Mouse (Mus musculus) intestine, embryonic 16.5 days (tissue): ENCODE measurements around the gene Elmo3. TPM values are rescaled to one million over a fixed set of nuclear protein-coding genes. Genes with fewer than 3 reads are reported as not detected.

Experiments
- ATAC-seq: fragments of 200-750 bp; cut with Nextera tagmentation; 2 replicates; pipeline ENCODE4 v1.8.0; 2017; ENCODE audit warnings: moderate TSS enrichment, moderate library complexity
- H3K27ac ChIP-seq: fragments of 300-500 bp; sonication (generic); 2 replicates; pipeline ENCODE4 v1.5.1; 2014; ENCODE audit warnings: mild to moderate bottlenecking, low read length
- H3K27me3 ChIP-seq: fragments of 300-500 bp; sonication (generic); replicated peaks from 2 replicates; pipeline ENCODE4 v1.6.1; 2014; ENCODE audit warnings: low read length, control low read depth, mixed read lengths; ENCODE audit not compliant: control insufficient read depth, insufficient read depth
- H3K36me3 ChIP-seq: fragments of 300-500 bp; sonication (generic); 2 replicates; pipeline ENCODE4 v1.6.1; 2014; ENCODE audit warnings: low read length, control low read depth; ENCODE audit not compliant: control insufficient read depth, insufficient read depth
- H3K4me1 ChIP-seq: fragments of 300-500 bp; sonication (generic); 2 replicates; pipeline ENCODE4 v1.6.1; 2014; ENCODE audit warnings: low read length, control low read depth, mixed read lengths; ENCODE audit not compliant: control insufficient read depth, insufficient read depth
- H3K4me2 ChIP-seq: fragments of 300-500 bp; sonication (generic); 2 replicates; pipeline ENCODE4 v1.6.1; 2014; ENCODE audit warnings: low read depth, low read length, control low read depth
- H3K4me3 ChIP-seq: fragments of 300-500 bp; sonication (generic); 2 replicates; pipeline ENCODE4 v1.5.1; 2014; ENCODE audit warnings: mild to moderate bottlenecking, low read length
- H3K9ac ChIP-seq: fragments of 300-500 bp; sonication (generic); 2 replicates; pipeline ENCODE4 v1.6.1; 2014; ENCODE audit warnings: low read depth, low read length
- H3K9me3 ChIP-seq: fragments of 300-500 bp; sonication (generic); 2 replicates; pipeline ENCODE4 v1.6.1; 2016; ENCODE audit warnings: low read length, control low read depth; ENCODE audit not compliant: control insufficient read depth
- WGBS: fragments of 180-500 bp; shearing (Covaris S2); extraction: QIAGEN DNeasy Blood & Tissue Kit; methylation state at CpG from one replicate; pipeline ENCODE4 v1.1.7; 2014; 5-methylcytosine and 5-hydroxymethylcytosine counted together
- polyA plus RNA-seq: library from polyadenylated mRNA; unstranded; fragments of >200 nt; fragmentation: Nextera tagmentation; extraction: Ambion mirVana; gene quantifications from 2 replicates; pipeline ENCODE4 v1.2.1, GENCODE M21; 2015

Elmo3 gene
- polyA plus RNA-seq, 1 experiment from 2014 or later: 28.0 TPM

- H3K27ac ChIP-seq: peak overlapping the region; percentile 84
- peak overlapping the region; percentile 33 for H3K9ac ChIP-seq
Observed at GRCm38 (mm10) chr8:105304325-105305210, 833 bp upstream of the Elmo3 start.

GRCm38 (mm10) chr8:105306146-105306691 is 818 bp downstream of the Elmo3 start:
- Histone ChIP-seq H3K9me3 (no peaks in the 10 kb centered on the region), H3K9ac (peak overlapping the region; percentile 65), H3K36me3 (peaks cover 15% of the 10 kb centered on the region), H3K4me3 (peak overlapping the region; percentile 53), H3K27me3 (no peaks in the 10 kb centered on the region), H3K4me1 (peaks cover 15% of the 10 kb centered on the region), H3K27ac (peak overlapping the region; percentile 35; the same call in 1 of the 2 replicates), H3K4me2 (peak overlapping the region; percentile 63)
- WGBS: 39% methylated on average over 5 of the region's 5 CpGs
- 0 out of 2 replicates have a peak, but pooled peaks have one; percentile 4 for ATAC-seq

More at GRCm38 (mm10) chr8:105304325-105305210, 833 bp upstream of the Elmo3 start:
- Histone ChIP-seq H3K27me3 (no peaks in the 10 kb centered on the region), H3K36me3 (peaks cover 23% of the 10 kb centered on the region), H3K9me3 (no peaks in the 10 kb centered on the region), H3K4me1 (peaks cover 19% of the 10 kb centered on the region), H3K4me2 (peak overlapping the region; percentile 10; the same call in 1 of the 2 replicates), H3K4me3 (no peak overlapping the region)
- peak; percentile 1; the same call in 1 of the 2 replicates for ATAC-seq
- 49% methylated on average over 9 of the region's 9 CpGs for WGBS

GRCm38 (mm10) chr8:105307670-105308069 is 2.3 kb downstream of the Elmo3 start:
- no peak overlapping the region for H3K9ac ChIP-seq
- no peak overlapping the region for H3K27ac ChIP-seq
- H3K36me3 ChIP-seq: peaks cover 9% of the 10 kb centered on the region; the same call in 1 of the 2 replicates
- H3K27me3 ChIP-seq: no peaks in the 10 kb centered on the region
- H3K4me3 ChIP-seq: no peak overlapping the region
- 94% methylated on average over 13 of the region's 13 CpGs for WGBS
- H3K4me1 ChIP-seq: peaks cover 15% of the 10 kb centered on the region
- no peak for ATAC-seq
- no peaks in the 10 kb centered on the region for H3K9me3 ChIP-seq
- no peak overlapping the region for H3K4me2 ChIP-seq

- Histone ChIP-seq H3K9me3 (no peaks in the 10 kb centered on the region), H3K9ac (no peak overlapping the region), H3K4me3 (no peak overlapping the region), H3K4me2 (no peak overlapping the region), H3K4me1 (peaks cover 15% of the 10 kb centered on the region), H3K27me3 (no peaks in the 10 kb centered on the region), H3K36me3 (peaks cover 9% of the 10 kb centered on the region; the same call in 1 of the 2 replicates), H3K27ac (no peak overlapping the region)
- no peak for ATAC-seq
- WGBS: 91% methylated on average over 10 of the region's 10 CpGs
Observed at GRCm38 (mm10) chr8:105308428-105308827, 3.0 kb downstream of the Elmo3 start.

GRCm38 (mm10) chr8:105309142-105309847 is 3.9 kb downstream of the Elmo3 start:
- Histone ChIP-seq H3K4me1 (peaks cover 14% of the 10 kb centered on the region), H3K27me3 (no peaks in the 10 kb centered on the region), H3K4me3 (no peak overlapping the region), H3K9ac (no peak overlapping the region), H3K36me3 (peaks cover 9% of the 10 kb centered on the region; the same call in 1 of the 2 replicates), H3K27ac (no peak overlapping the region), H3K4me2 (no peak overlapping the region), H3K9me3 (no peaks in the 10 kb centered on the region)
- ATAC-seq: no peak
- WGBS: 84% methylated on average over 15 of the region's 15 CpGs

- H3K36me3 ChIP-seq: peaks cover 9% of the 10 kb centered on the region; the same call in 1 of the 2 replicates
- ATAC-seq: no peak
- WGBS: 83% methylated on average over 8 of the region's 8 CpGs
Observed at GRCm38 (mm10) chr8:105310118-105310517, 4.7 kb downstream of the Elmo3 start.

GRCm38 (mm10) chr8:105311718-105312117 is 6.3 kb downstream of the Elmo3 start:
- H3K36me3 ChIP-seq: peaks cover 9% of the 10 kb centered on the region; the same call in 1 of the 2 replicates
- no peak overlapping the region for H3K9ac ChIP-seq
- 88% methylated on average over 1 of the region's 1 CpGs for WGBS

More at GRCm38 (mm10) chr8:105310118-105310517, 4.7 kb downstream of the Elmo3 start:
- Histone ChIP-seq H3K4me3 (no peak overlapping the region), H3K27ac (no peak overlapping the region), H3K4me2 (no peak overlapping the region), H3K9me3 (no peaks in the 10 kb centered on the region), H3K9ac (no peak overlapping the region), H3K4me1 (peaks cover 6% of the 10 kb centered on the region; the same call in 1 of the 2 replicates), H3K27me3 (no peaks in the 10 kb centered on the region)

GRCm38 (mm10) chr8:105312891-105313481 is 7.6 kb downstream of the Elmo3 start:
- H3K4me1 ChIP-seq: no peaks in the 10 kb centered on the region
- H3K27me3 ChIP-seq: no peaks in the 10 kb centered on the region
- no peak overlapping the region for H3K9ac ChIP-seq
- H3K9me3 ChIP-seq: no peaks in the 10 kb centered on the region
- H3K4me2 ChIP-seq: no peak overlapping the region
- no peak overlapping the region for H3K4me3 ChIP-seq
- ATAC-seq: no peak
- H3K27ac ChIP-seq: no peak overlapping the region
- H3K36me3 ChIP-seq: peaks cover 4% of the 10 kb centered on the region; the same call in 1 of the 2 replicates
- WGBS: 91% methylated on average over 8 of the region's 8 CpGs

More at GRCm38 (mm10) chr8:105311718-105312117, 6.3 kb downstream of the Elmo3 start:
- no peaks in the 10 kb centered on the region for H3K4me1 ChIP-seq
- no peak overlapping the region for H3K27ac ChIP-seq
- no peaks in the 10 kb centered on the region for H3K9me3 ChIP-seq
- H3K4me2 ChIP-seq: no peak overlapping the region
- H3K4me3 ChIP-seq: no peak overlapping the region
- H3K27me3 ChIP-seq: no peaks in the 10 kb centered on the region
- no peak for ATAC-seq
